Mouse (Mus musculus): ENCODE data around the gene Apba1.

- TF ChIP-seq CTCF (IDR thresholded peaks at IDR 0.05; ENCODE audit: extremely low read depth, insufficient read depth, low read length): no peak
- TF ChIP-seq POLR2A (IDR thresholded peaks at IDR 0.05; ENCODE audit: extremely low read depth, insufficient read depth, low read length): no peak
These were observed 12.1 kb downstream of the Apba1 start for GRCm38 (mm10) chr19:23770494-23771423.

Data from cortical plate, adult 2 months (tissue).